Mouse (Mus musculus) embryonic fibroblast, embryonic 13.5 days (primary cell): Measurements from ENCODE around the gene St8sia1.
"Not testable (repeated sequence)": the region's sequence is repeated elsewhere in the genome, so short reads cannot be mapped to it uniquely, and the experiment has no call there.

Experiments used
- CTCF ChIP-seq: IDR thresholded peaks from 2 replicates; pipeline ENCODE4 v1.5.1; 2011; ENCODE audit warnings: mild to moderate bottlenecking, control low read depth, low read length, moderate library complexity, borderline replicate concordance; ENCODE audit not compliant: insufficient read depth
- POLR2A ChIP-seq: IDR thresholded peaks from 2 replicates; pipeline ENCODE4 v1.6.1; 2011; ENCODE audit warnings: low read depth, mild to moderate bottlenecking, control low read depth, low read length, moderate library complexity

DNA sequence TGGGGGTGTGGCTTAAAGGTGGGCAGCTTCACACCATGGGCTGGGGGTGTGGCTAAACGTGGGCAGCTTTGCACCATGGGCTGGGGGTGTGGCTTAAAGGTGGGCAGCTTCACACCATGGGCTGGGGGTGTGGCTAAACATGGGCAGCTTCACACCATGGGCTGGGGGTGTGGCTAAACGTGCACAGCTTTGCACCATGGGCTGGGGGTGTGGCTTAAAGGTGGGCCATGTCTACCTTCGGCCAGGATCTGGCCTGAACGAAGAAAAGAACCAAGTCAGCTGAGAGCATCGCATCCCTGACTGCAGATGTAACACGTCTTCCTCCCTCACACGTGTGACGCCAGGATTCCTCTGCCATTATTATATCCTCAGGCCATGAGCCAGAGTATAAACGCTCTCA, 41.0 kb upstream of the St8sia1 start:
- TF ChIP-seq CTCF, POLR2A: not testable (repeated sequence)
